Mouse (Mus musculus): ENCODE measurements around the gene Tie1.

Tie1 gene

DNA sequence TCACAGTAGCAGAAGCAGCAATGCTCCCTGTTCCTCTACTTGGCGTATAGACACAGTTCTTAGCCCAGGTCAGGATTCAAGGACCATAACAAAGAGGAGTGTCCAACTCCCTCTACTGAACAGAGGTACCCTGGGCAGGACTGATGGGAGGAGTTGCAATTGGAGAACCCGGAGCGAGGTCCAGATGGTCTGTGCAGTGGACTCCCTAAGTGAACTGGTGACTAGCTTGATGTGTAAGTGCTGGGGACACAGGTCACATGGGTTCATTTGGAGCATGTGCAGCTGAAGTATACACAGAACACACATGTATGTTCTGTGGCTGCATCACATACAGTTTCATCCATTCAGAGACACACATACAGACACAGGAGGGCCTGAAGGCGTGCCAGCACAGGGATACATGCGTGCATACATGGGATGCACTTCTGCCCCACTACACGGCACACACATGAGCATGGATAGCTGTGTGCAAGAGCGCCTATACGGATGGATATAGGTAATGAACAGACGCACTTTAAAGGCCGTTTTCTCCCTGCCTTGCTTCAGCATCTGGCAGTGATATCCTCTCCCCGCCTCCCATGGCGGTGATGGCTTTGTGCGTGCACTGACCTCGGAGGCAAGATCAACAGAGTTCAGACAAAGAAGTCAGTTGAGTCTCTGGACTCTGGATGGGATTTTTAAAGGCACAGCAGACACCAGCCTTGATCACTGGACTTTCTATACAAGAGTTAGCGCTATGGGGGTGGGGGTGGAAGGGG lies 12.9 kb downstream of the Tie1 start:
- DNase-seq (ENCODE audit: low spot score in 2 of 2): no peak

DNA sequence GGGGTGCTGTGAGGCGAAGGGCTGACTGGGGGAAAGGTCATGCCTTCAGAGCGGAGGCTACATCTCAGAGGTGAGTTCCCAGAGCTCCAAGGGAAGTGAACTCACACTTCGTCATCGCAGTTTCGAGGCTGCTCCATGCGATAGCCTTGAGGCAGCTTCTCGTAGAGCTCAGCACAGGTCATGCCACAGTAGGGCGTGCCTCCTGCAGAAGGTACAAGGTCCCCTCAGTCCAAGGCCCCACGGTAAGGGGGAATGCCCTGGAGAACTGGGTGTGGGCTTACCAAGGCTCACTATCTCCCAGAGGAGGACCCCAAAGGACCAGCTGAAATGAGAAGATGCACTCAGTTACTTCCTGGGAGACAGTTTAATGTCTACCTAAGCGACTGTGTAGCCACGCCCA lies 17.2 kb downstream of the Tie1 start:
- DNase-seq (ENCODE audit: low spot score in 2 of 2): no peak

DNA sequence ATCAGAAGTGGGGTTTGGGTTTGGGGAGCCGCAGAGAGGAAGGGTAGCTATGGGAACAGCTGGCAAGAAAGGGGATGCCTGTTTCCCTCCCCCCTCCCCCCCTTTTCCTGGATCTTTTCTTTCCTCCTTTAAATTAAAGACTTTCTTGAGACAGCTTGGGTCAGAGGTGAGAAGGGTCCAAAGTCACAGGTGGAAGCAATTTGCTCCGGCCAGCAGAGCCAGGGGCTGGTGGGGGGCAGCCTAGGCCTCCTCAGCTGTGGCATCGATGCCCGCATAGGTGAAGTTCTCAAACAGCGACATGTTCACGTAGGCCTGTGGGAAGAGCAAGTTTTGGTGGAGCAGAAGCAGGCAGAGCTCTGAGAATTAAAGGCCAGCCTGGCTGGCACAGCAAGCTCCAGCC lies 18.6 kb downstream of the Tie1 start:
- DNase-seq (ENCODE audit: low spot score in 2 of 2): no peak

DNA sequence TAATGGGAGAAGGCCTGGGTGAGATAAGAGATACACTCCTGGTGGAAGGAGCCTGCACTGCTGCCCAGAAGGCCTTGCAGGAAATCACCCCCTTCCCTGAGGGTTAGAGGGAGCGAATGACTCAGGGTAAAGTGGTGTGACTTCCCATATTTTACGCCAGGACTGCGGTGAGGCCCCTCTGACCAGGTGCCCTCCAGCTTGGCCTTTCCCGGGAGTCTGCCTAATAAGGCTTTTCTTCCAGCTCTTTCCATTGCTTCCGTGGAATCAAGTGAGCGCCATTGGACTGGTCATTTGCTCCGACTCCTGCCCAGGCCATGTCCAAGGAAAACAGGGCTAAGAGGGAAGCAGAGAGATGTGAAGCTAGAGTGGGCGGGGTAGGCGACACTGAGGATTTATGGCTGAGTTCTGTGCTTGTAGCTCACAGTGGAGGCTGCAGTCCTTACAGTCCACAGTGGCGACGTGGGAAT lies 24.1 kb downstream of the Tie1 start:
- DNase-seq (ENCODE audit: low spot score in 2 of 2): no peak

DNA sequence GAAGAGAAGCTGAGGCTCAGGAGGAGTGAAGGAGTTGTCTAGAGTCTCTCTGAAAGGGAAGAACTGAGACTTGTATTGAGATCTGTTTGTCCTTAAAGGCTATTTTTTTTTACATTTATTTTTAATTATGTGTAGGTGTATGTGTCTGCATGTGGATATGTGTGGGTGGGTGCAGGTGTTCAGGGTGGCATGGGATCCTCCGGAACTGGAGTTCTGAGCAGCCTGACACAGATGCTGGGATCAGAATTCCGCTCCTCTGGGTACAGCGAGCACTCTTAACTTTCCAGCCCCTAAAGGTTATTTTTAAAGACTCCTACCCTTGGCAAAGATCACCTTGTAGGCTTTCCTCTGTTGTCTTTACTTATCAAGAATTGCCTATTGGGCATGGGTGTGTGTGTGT lies 24.9 kb downstream of the Tie1 start:
- DNase-seq (ENCODE audit: low spot score in 2 of 2): no peak

DNA sequence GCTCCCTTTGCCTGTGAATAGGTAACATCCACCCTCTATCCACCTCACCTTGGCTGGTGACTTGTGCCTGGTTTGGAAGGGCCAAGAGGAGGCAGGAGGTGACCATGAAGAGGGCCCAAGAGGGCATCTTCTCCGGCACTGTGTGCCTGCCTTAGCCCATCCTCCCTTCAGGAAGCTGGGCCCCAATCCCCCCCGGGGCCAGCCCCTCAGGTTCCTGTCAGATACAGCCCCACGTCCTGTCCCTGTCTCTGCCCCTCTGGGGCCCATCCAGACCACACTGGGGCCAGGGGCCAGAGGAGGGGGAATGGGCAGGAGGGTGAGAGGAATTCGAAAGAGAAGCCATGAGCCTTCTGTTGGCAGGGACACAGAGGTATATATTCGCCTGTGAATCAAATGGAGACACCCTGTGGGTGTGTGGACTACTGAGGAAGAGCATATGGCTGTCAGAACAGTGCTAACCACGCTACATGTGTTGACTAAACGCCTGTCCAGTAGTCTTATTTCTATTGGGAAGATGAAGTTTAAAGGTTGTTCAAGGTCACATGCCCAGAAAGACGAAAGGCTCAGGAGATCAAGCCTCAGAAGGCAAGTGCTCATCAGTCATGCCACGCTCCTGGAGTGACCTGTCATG lies 32.4 kb downstream of the Tie1 start, which contains the start of gene Mpl:
Gene Mpl, minus strand, starts transcription at position 169 of the 631 bp plus-strand sequence.
- no peak for DNase-seq (ENCODE audit: low spot score in 2 of 2)

DNA sequence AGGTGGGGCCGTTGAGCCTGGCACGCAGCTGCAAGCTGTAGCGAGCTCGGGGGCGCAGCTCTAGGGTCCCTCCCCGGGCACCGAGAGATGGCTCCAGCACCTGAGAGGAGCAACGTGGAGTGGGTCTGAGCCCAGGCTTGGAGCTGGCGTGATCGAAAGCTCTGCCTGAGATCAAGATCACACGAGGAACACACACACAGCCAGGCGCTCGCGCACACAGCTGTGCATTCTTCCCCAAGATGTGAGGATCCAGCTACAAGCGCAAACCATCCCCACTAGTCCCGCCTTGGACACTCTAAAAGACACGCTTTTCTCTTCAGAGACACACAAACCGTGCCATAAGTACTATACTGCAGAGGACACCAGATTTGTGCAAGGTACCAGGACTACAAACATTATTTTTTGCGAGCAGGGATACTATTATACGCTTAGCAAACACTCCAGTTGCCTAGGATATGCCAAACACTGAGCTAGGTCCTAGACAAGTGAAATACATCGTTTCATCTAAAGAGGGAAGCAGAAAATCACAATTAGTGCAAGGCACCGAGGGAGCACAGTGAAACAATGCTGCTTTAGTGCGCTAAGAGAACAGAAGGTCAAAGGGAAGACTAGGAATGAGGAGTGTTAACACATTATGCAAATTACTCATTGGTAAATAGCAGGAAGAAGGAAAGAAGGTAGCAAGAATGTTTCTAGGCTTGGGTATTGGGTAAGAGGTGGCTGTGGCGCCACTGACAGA lies 43.3 kb downstream of the Tie1 start:
- DNase-seq (ENCODE audit: low spot score in 2 of 2): no peak

DNA sequence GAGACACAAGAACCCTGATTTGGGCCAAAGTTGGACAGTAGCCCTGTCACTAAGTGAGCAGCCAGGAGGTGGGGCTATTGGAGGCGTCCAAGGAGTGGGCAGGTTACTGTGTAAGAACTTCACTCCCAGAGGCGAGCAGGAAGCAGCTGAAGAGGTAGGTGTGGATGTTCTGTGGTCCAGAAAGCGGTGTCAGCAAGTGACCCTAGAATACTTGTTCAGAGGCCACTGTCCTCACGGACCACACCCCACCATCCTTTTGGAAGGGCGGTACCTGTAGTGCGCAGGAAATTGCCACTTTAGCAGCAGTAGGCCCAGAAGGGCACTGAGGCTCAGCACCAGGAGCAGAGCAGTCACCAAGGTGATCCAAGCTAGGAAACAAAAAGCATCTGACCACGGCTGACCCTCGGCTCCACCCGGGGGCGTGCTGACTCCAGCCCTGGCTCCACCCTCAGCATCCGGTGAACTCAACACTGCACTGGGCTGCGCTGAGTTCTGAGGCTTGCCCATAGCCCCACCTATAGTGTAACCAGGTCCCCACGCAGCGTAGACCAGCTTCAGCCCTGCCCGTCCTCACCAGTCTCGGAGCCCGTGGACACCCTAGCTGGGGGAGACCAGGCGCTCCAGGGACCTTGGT lies 44.0 kb downstream of the Tie1 start:
- no peak for DNase-seq (ENCODE audit: low spot score in 2 of 2)

DNA sequence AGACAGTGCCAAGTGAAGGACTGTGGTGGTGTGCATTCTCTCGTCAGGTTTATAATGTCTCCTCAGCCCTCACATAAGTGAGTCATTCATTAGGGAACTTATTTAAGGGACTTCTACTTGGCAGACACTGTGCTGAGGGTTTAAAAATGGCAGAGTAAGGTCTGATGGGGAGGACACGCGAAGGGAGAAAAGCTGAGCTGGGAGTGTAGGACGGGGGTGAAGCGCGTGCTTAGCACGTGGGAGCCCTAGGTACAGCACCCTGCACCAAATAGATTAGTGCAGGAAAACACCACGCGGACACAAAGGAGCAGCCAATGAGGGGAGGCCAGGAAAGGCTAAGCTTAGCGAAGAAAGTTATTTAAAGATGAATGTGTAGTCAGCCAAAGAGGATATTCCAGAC lies 44.8 kb downstream of the Tie1 start:
- no peak for DNase-seq (ENCODE audit: low spot score in 2 of 2)

DNA sequence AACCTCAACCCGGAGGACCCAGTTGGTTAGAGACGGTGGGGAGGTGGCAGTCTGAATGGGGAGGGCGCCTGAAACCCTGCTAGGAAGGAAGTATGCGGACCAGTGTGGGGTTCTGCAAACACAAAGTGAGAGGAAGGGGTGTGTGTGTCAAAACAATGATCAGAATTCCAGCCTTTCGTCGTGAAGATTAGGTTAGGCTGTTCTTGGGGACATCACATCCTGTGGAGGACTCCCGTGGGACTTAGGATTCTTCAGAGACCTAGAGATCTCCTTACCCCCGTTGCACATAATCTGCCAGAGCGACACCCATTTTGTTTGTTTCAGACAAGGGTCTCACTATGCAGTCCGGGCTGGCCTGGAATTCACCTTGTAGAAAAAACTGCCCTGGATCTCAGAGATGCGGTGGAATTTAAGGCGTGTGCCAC lies 52.0 kb downstream of the Tie1 start:
- peak in 1 of 2 experiments; percentile 24 for DNase-seq (ENCODE audit: low spot score in 2 of 2)

DNA sequence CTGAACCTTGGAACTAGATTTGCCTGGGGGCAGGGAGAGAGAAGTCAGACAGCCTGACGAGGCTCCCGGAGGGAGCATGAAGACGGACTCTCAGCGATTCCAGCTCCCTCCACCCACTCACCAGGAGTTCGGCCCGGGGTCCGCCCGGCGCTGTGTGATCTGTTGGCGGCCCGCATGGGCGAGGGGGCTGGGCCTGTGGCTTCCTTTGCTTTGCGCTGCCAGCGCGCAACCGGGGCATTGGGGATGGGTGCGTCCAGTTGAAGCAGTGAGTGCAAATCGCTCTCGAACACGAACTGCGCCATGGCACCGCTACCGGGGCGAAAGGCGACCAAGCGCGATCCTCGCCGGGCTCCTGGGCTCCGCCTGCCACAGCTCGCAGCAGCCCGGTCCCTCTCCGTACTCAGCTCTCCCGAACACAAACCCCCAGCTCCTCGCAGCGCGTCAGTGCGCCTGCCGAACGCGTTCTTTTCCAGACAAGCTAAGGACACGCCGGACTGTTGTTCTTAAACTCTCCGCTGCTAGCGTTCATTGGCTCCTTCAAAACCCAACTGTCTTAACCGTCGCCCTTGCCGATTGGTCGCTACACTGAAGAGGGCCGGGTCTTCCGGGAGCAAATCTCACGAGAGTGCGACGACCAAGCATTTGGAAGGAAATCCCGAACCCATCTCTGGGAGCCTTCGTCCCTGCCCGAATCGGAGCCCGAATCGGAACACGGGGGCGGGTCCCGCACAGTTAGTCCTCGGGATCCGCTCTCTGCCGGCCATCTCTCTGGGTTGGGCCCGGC lies 52.8 kb downstream of the Tie1 start, which contains the start of gene Cdc20:
Gene Cdc20, minus strand, starts transcription at position 533 of the 784 bp plus-strand sequence.
- peak; percentile 77 to 79 for DNase-seq (ENCODE audit: low spot score in 2 of 2)

DNA sequence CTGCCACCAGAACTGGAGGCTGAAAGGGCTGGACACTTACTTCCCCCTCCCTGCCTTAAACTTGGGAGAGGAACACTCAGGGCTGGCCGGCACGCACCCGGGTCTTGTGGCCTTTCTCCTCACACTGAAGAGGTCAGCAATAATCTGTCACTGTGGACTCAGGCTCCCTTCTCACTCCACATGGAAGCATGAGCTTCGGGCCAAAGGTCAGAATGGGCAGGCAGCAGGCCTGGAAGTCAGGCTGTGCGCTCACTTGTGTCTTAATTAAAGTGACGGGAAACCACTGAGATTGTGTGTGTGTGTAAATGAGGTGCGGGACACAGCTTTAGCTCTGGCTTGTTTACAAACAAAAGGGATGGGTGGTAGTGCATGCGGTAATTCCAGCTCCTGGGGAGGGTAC lies 57.5 kb downstream of the Tie1 start:
- DNase-seq (ENCODE audit: low spot score in 2 of 2): no peak

DNA sequence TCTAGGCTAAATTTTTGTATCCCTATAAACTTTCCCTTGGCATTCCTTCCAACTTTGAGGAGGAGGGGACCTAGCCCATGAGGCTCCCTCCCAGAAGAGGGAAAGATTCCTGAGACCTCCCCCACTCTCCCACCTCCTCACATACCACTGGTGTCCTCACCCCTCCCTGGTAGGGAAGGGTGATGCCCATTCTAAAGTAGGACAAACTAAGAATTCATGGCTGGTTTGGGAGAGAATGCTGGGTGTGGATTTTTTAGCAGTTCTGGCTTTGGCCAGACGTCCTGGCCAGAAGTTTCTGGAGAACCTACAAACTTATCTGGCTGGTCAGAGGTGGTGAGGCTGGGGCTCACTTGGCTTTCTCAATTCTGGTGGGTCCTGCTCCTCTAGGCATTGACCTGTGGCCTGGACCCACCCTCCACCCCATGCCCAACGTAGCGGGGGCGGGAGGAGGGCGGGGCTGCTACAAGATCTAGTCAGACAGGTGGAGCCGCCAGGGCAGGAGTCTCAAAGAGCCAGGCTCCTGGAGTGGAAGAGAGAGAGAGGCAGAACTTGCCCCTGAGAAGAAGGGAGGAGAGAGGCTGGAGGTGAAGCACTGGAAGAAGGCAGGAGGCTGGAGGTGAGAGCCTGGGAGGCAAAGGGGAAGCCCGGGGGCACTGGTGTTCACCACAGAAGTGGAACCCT lies 60.5 kb downstream of the Tie1 start:
- DNase-seq (ENCODE audit: low spot score in 2 of 2): no peak

DNA sequence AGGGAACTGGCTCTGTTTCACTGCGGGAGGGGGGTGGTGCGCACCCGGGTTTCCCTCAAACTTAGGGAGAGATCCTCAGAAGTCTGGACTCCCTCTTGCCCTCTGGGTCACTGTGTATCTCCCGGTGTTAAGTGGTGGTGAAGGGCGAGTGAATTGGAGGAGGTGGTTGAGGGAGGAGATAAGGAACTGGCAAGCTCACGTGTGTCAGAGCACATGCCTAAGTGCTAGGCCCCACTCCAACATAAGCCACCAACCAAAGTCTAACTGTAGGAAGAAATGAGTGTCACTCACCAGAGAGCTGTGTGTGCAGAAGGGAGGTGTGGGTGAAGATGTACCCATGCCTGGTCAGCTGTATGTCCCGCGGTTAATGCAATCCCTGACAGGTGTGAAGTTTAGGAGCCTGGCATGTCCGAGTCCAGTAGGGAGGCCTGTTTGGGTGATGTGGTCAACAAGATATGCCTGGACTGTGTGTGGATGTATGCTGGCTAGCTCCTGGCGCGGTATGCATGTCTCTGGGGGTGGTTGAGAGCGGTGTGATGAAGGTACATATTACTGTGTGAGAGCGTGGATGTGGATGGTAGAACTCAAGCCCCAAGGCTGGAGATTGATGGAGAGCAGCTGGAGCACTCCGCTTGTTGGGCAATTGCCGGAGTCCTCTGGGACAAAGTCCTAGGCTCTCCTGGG lies 61.2 kb downstream of the Tie1 start:
- DNase-seq (ENCODE audit: low spot score in 2 of 2): no peak

DNA sequence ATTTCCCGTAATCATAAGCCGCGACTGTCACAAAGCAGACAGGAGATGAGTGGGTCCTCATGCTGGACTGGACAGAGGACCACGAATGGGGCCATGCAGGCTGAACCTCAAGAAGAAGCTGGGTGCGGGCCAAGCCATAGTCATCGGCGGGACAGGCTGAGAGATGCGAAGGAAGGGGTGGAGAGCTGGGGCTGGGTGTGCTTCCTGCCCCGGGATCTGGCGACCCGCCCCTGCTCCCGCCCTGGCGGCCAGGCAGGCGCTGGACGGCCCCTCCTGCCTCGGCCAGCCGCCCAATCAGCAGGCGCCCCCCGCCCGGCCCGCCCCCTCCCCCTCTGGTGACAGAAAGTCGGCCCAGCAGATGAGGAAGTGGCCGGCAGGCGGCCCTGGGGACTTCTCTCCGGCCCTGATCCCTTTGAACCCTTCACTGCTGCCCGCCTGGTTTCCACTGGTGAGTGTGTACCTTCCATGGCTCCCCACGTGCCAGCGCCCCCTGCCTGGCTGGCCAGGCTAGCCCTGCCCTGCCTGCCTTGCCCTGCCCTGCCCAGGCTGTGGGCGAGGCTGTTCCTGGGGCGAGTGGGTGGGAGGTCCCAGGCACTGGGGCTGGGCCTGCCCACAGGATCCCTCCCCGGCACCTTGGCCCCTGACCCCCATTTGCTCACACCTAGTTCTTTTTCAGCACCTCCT lies 62.0 kb downstream of the Tie1 start, which contains the start of gene Elovl1:
Gene Elovl1, plus strand, starts transcription at position 326 of the 684 bp plus-strand sequence.
- DNase-seq (ENCODE audit: low spot score in 2 of 2): peak; percentile 77 to 78

DNA sequence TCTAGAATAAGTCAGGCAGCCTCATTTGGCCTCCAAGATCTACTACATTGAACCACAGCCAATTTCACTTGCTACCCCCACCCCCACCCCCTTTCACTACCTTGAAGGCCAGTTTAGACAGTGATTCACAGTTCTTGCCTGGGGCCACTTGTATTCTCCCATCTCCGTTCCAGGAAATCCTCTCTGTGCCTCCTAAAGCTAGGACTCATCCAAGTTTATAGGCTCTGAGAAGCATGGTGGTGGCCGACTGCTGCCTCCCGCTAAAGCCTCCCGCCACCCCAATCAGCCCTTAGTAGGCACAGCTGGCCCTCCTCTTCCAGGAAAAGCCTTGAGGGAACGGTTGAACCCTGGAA lies 62.5 kb downstream of the Tie1 start:
- DNase-seq (ENCODE audit: low spot score in 2 of 2): no peak

DNA sequence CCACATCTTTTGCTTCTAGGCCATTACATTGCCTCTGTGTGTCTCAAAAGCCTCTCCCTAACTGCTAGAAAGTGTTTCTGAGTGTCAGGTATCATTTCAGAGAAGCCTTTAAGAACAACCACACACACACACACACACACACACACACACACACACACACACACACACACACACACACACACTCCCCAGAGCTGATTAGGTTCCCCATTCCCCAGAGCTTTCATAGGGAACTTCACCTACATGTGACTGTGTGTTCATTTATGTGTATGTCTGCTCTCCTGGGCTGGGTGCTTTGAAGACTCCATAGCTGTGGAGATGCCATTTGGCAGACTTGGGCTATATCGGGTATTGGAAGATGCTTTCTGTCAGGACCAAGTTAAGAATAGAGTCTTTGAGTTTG lies 64.5 kb downstream of the Tie1 start:
- DNase-seq (ENCODE audit: low spot score in 2 of 2): no peak

DNA sequence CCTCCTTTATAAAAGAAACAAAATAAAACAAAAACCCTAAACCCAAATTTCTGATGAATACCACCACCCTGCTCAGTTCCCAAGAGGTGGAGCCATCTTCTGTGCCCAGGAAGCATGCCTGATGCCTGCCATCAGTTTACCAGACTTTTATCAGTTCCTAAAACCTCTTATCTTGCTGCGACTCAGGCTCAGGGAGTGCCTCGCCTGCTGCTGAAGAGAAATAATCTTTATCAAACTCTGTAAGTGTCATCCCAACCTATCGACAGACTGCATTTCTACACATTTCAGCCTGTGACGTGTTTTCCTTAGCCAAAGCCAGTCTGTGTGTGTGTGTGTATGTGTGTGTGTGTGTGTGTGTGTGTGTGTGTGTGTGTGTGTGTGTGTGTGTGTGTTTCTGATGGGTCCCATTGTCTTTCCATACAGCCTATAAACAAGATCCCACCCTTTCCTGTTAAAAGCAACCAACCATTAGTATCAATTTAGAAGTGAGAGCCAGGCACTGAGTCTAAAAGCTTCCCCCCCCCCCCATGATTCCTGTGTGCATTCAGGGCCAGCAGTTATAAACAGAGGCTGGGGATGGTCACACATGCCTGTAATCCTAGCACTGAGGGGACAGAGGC lies 65.2 kb downstream of the Tie1 start:
- no peak for DNase-seq (ENCODE audit: low spot score in 2 of 2)

DNA sequence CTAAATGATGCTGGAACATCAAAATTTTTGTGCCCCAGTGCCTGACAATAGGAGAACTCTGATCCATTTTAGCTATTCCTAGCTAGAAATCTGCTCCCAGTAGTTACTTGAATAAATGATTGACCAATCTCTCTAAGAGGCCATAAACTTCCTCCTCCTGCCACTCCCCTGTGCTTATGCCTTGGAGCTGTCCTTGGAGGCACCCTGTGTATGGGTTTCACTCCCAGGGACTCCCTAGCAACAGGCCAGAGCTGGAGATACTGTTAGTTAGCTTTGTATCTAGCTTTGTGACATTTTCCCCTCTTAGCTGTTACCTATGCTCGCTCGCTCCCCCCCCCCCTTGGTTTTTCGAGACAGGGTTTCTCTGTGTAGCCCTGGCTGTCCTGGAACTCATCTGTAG lies 68.5 kb downstream of the Tie1 start:
- DNase-seq (ENCODE audit: low spot score in 2 of 2): no peak
